Mouse (Mus musculus) right cerebral cortex, adult 18-20 months (tissue): ENCODE data around the gene D430042O09Rik.
A peak's percentile ranks its signal among the peaks of the same experiment; 100 is the strongest.
"Not testable (repeated sequence)": the region's sequence is repeated elsewhere in the genome, so short reads cannot be mapped to it uniquely, and the experiment has no call there.

Source experiments
- DNase-seq: peaks from one replicate; pipeline ENCODE4 v3.0.0; 2022; ENCODE audit warnings: mixed read lengths

Gene D430042O09Rik

DNA sequence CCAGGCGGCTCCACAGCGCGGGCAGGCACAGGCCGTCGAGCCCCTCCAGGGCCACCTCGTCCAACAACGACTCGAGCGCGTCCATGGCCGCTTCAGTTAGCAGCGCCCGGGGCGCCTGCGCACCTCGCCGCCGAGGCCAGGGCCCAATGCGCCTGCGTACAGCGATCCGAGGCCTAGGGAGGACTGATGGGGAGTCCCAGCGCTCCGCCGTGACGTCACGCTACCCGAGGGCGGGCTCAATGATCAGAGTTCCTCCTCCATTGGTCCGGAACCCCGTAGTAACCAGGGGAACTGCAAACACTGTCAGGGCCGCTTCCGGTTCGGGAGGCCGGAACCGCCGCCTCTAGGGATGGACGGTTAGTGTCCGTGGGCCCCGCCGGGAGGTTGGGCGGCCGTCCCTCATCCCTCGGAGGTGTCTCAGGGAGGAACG is at the start of gene D430042O09Rik, which contains the start of gene Gtf3c1:
Gene D430042O09Rik, plus strand, starts transcription at position 296 of the 430 bp plus-strand sequence.
Gene Gtf3c1, minus strand, starts transcription at position 188 of the 430 bp plus-strand sequence.
- peak; percentile 100 for DNase-seq

GRCm38 (mm10) chr7:125663654-125664053 is 44.0 kb upstream of the D430042O09Rik start:
- DNase-seq: no peak

DNA sequence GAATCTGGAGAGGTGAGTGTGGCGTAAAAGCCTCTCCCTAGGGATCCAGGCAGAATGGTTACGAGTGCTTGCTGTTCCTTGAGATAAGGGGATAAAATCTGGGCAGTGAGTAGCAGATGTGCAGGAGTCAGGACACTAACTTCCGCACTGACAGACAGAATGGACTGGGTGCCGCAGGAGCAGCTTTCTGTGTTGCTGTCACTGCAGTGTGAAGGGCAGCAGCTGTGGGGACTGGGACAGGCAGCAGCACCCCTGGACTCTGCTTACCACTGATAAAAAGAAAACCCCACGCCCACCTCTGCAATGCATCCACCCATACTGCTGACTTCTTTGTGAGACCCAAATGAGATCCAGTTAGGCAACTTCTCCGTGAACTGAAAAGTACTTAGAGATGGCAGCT is 36.8 kb upstream of the D430042O09Rik start:
- no peak for DNase-seq

DNA sequence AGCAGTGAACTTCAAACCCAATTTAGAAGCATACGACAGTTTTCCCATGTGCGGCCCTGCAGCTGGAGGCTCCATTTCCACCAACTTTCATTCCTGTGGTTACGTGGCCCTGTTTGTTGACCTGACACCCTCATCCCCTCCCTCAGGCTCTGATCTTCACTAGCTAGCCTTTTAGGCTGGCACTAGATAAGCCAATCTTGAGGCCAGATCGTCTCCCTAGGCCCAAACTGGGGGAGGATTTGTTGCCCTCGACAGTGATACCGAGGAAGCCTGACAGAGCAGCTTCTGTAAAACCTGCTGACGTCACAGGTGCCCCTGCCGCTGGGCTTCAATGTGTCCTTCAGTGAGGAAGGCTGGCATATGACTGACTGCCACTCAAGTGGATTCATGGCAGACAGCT is 36.3 kb upstream of the D430042O09Rik start:
- DNase-seq: no peak

- no peak for DNase-seq
These were observed 32.8 kb upstream of the D430042O09Rik start for GRCm38 (mm10) chr7:125674916-125675315.

- no peak for DNase-seq
These were observed 28.9 kb upstream of the D430042O09Rik start for GRCm38 (mm10) chr7:125678756-125679155.

DNA sequence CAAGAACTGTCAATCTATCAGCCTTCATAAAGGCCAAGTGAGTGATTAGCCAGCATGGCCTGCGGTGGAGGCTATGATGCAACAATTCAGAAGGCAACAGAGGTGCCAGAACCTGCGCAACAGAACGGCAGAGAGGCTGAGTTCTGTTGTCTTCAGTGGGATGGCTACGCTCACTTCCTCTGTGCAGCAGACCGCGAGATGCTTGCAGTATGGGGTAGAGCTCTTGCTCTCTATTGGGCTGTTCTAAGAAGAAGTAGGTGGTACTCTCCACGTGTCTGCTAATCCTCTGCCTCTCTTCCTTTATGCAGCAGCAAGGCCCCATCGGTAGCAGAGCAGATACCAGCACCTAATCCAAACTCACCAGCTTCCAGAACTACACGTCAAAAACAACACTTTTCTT is 27.8 kb upstream of the D430042O09Rik start:
- DNase-seq: no peak

DNA sequence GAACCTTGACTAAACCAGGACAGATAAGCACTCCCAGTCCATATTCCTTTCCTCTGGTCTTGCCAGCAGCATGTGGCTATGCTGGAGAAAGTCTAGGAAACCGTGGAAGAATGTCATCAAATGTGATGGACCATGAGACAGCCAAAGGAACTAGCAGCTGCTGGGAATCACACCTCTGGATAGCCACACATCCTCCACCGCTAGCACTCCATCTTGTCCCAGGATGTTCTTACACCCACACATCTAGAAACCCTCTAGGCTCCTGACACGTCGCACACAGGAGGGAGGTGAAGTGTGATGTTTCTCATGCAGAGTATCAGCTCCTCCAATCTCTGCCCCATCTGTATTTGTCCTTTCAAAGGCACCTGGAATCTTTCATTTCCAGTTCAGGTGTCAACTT is 17.2 kb upstream of the D430042O09Rik start:
- DNase-seq: peak; percentile 59

- peak; percentile 87 for DNase-seq
These were observed 13.6 kb upstream of the D430042O09Rik start for GRCm38 (mm10) chr7:125694056-125694455.

DNA sequence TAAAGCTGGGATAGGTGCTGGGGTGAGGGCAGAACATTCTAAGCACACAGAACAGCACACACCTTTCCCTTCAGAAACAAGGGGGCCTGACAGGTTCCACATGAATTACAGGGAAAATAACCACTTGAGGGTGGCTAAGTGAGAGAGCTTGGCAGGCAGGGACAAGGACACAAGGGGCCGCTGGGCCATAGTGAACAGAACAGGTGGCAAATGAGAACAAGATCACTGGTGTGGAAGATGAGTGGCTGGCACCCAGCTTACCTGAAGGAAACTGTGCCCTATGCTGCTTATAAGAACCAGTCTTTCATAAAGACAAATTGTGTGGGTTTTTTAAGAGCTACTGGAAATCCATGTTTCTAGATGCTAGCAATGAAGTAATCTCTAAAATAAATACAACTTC is 4.9 kb upstream of the D430042O09Rik start:
- DNase-seq: no peak

GRCm38 (mm10) chr7:125707186-125707585 is 502 bp upstream of the D430042O09Rik start:
- peak; percentile 56 for DNase-seq

DNA sequence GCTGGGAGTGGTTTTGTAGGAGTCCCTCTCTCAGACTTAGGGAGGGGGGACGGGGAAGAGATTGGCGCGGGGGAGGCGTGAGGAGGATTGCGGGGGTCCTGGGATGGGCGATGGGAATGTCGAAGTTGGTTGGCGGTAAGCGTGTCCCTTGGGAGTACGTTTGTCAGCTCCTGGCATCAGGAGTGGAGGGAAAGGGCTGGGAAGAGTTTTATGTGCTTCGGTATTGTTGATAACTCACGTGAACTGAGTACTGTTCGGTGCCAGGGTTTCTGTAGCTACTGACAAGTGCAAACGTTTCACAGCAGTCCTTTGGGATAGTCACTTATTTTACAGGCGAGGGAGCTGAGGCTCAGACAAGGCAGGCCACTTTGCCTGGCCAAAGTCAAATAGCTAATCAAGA is 412 bp downstream of the D430042O09Rik start:
- no peak for DNase-seq

GRCm38 (mm10) chr7:125713542-125714055 is 5.9 kb downstream of the D430042O09Rik start:
- not testable (repeated sequence) for DNase-seq

GRCm38 (mm10) chr7:125714803-125715202 is 7.1 kb downstream of the D430042O09Rik start:
- DNase-seq: no peak

DNA sequence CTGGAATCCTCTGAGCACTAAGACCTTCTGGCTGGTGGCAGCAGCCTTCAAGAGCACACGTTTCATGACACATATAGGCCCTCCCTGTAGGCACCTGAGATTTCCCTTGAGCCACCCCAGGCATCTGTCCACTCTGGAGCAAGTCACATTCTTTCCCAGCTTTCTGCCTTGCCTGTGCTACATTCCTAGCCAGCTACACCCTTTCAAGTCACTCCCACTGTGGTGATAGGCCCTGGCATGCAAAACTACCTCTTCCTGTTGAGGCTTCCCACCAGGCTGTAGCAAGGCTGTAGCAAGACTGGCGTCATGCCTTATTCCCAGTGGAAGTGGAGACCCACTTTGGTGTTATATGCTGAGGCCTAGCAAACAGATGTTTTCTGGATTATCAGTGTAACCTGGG is 9.0 kb downstream of the D430042O09Rik start:
- DNase-seq: no peak

DNA sequence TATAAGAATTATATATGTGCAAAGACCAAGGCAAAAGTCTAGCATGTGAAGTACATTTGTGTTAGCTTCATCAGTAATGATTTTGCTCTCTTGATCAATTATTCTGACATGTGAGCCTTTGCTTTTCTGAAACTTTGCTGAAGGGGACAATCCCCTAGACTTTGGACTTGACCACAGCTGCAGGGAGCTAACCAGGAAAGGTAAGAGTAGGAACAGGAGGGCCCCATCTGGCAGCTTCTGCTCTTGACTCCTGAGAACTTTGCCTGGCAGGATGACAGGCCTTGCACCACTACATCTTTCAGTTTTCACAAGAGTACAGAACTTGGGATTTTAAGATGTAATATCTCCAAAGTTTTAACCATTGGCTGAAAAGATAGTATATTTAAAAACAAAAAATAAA is 9.9 kb downstream of the D430042O09Rik start:
- no peak for DNase-seq

DNA sequence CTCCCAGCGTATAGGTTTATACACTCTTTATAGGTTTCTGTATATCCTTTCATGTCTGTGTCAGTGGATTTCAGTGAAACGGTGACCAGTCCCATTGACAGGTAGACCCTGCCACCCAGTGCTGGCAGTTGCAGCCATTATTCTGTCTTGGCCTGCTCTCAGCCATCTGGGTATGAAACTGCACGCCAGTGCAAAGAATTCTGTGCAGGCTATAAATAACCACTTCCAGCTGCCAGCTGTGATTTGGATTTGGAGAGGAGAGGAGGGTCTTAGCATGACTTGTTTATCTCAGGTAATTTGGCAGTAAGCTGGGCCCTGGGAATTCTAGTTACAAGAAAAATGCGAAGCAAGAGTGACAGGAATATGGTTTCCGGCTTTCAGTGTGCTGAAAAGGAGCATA is 12.7 kb downstream of the D430042O09Rik start:
- DNase-seq: no peak

DNA sequence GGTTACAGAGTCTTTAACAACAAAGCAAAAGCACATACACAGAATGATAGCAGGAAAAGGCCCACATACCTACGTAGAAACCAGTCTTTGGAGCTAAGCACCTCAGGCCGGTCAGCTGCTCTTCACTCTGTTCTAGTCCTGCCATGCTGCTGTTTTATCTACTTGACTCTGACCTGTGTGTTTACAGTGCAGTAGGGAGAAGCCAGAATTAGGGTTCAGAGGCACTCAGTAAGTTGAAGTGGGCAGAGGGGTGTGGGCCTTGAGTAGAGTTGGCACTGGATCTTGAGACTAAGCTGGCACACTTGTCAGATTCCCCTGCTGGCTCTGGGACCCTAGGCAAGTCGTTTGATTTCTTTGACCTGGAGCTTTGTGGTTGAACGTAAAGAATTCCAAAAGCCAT is 13.3 kb downstream of the D430042O09Rik start:
- no peak for DNase-seq

- DNase-seq: no peak
These were observed 14.4 kb downstream of the D430042O09Rik start for GRCm38 (mm10) chr7:125722127-125722526.

DNA sequence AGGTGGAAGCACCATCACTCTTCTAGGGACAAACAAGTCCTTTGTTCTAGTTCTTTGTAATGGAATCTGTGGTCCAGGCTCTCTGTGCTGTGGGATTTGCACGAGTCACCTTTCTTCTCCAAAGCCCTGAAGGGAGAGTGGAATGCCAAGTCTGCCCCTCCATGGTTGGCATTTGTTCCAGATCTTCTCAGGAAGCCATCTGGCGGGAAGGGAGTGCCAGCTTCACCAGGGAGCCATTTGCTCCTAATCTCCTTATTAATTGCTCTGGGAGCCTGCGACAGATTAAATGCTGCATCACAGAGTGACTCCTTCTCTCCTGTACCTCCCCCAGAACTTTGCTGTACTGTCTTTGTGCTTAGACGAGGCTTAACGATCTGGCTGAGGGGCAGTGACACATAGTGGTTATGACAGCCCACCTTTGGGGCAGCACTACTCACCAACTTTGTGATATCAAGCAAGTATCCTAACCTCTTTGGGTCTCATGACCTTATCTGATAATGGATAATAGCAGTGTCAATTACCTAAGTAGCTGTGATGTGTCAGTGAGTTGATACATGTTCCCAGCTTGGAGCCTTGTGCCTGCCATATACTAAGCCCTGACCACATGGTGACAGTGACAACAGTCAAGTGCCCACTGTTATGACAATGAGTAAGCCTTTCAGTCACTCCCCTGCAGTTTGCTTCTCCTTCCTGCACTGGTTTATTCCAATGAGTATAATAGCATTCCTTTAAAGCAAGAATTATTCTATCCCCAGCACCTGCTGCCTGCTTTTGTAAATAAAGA is 15.7 kb downstream of the D430042O09Rik start:
- DNase-seq: no peak

- DNase-seq: no peak
These were observed 24.0 kb downstream of the D430042O09Rik start for GRCm38 (mm10) chr7:125731679-125732078.

GRCm38 (mm10) chr7:125733791-125734190 is 26.1 kb downstream of the D430042O09Rik start:
- no peak for DNase-seq

DNA sequence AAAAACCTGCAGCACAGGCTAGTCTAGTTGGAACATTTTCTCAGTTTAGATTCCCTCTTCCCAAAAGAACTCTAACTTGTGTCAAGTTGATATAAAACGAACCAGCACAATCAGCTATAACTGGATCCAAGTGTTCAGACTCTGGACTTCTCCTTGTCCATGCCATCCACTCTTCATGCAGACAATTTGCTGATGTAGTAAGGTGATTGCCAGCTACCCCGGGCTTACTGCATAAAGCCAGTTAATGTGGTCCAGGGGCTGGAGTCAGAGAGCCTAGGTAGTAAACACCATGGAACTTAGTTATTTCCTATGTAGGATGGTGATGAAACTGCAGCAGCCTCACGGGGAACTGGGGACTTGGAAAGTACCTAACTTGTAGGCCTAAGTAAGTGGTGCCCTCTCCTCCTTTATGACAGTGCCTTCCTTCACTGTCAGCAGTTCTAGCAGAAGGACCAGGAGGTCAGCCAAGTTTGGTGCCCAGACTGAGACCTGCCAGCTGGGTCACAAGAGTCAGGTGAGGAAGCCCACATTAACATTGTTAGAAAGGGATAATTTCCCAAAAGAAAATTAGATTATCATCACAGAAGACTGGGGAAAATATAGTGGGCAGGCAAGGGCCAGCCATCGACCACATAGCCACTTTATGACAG is 28.8 kb downstream of the D430042O09Rik start:
- DNase-seq: no peak

DNA sequence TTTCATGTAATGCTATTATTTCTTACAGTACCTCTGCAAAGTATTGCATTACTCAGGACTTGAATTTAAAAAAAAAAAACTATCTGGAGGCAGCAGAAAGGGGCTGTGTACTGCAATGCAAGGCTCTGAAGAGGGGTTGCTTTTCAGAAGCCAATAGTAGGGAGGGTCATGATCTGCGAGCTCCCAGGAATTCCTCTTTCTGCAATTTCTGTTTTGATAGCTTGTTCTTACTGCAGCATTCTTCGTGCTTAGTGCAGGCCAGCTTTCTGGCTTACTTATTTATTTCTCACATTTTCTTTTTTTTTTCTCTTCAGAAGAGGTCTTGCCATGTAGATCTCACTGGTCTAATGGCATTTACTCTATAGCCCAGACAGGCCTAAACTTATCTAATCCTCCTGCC is 32.8 kb downstream of the D430042O09Rik start:
- no peak for DNase-seq
